Mouse (Mus musculus): ENCODE measurements at regions not wholly inside any gene's neighbourhood (a gene's known extent, or its start where the extent isn't known, plus 50 kb on each side); places are given as distances from the start of the nearest gene placed in this dataset.

DNA sequence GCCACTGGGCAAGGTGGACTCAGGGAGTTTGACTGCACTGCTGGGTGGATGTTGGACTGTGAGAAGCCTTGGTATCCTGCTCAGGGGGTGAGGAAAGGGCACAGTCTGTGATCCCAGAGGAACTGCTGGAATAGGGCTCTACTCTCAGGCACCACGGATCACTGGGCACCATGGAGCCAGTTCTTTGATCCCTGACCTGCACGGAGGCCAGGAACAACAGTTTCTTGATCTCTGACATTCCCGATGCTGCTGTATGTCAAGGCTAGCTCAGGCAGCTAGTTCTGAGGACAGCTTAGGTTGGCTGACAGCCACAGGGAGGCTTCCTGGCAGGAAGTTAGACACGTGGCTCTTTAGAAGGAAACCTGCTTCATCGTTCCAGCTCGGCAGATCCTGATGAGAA, 289.5 kb upstream of the Slit2 start:
- Histone ChIP-seq H3K36me3 (no peaks in the 10 kb centered on the region), H3K27me3 (no peaks in the 10 kb centered on the region), H3K9me3 (replicated peaks) (no peaks in the 10 kb centered on the region), H3K4me1 (no peaks in the 10 kb centered on the region), H3K9ac (no peak overlapping the region), H3K4me2 (no peak overlapping the region), H3K27ac (no peak overlapping the region), H3K4me3 (replicated peaks) (no peak overlapping the region)
- ATAC-seq (replicated peaks; ENCODE audit: low FRiP score): peak; percentile 79
- 24% methylated on average over 6 of the region's 6 CpGs for WGBS

DNA sequence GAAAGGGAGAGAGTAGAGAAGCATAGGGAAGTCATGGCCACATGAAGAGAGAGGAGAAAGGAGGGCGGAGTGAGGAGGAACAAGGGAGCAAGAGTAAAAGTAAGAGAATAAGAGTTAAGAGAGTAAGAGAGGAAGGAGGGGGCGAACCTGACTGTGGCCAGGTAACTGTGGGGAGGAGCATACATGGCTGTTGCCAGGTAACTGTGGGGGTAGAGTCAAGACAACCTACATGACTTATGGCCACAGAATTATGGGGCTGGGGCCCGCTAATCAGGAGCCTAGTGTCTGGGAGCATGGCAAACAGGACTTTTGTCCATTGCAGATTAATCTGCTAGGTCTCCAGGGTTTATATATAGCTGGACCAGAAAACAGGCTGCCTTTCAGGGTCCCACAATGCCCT, 289.0 kb upstream of the Slit2 start:
- Histone ChIP-seq H3K27me3 (no peaks in the 10 kb centered on the region), H3K27ac (no peak overlapping the region), H3K36me3 (no peaks in the 10 kb centered on the region), H3K4me1 (no peaks in the 10 kb centered on the region), H3K4me3 (replicated peaks) (no peak overlapping the region), H3K4me2 (no peak overlapping the region), H3K9me3 (replicated peaks) (no peaks in the 10 kb centered on the region), H3K9ac (no peak overlapping the region)
- 0 out of 2 replicates have a peak, but pooled peaks have one; percentile 9 for ATAC-seq (replicated peaks; ENCODE audit: low FRiP score)
- 90% methylated on average over 3 of the region's 3 CpGs for WGBS

DNA sequence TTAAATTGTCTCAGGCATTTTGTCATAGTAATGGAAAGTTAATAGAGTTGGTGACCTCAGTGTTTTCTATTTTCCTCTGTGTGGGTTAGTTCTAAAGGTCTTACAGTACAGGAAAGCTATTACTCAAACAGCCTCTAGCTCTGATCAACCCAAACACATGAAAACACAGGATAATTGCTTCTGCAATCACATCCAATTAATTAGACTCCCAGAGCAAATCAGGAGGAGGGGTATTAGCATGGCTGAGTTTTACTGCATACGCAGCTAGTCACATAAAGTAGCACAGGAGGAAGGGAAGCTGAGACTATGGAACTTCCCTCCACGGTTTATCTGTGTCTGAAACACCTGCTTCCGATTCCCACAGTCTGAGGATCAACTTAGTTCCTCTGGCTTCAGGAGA, 288.3 kb upstream of the Slit2 start:
- Histone ChIP-seq H3K4me3 (replicated peaks) (no peak overlapping the region), H3K27me3 (no peaks in the 10 kb centered on the region), H3K4me2 (no peak overlapping the region), H3K9ac (no peak overlapping the region), H3K36me3 (no peaks in the 10 kb centered on the region), H3K27ac (no peak overlapping the region), H3K9me3 (replicated peaks) (no peaks in the 10 kb centered on the region), H3K4me1 (no peaks in the 10 kb centered on the region)
- no peak for ATAC-seq (replicated peaks; ENCODE audit: low FRiP score)
- 73% methylated on average over 3 of the region's 3 CpGs for WGBS

- no peaks in the 10 kb centered on the region for H3K4me1 ChIP-seq
- no peaks in the 10 kb centered on the region for H3K36me3 ChIP-seq
- H3K4me3 ChIP-seq (replicated peaks): no peak overlapping the region
- H3K9ac ChIP-seq: no peak overlapping the region
- ATAC-seq (replicated peaks; ENCODE audit: low FRiP score): no peak
- H3K27me3 ChIP-seq: no peaks in the 10 kb centered on the region
- H3K4me2 ChIP-seq: no peak overlapping the region
- H3K9me3 ChIP-seq (replicated peaks): no peaks in the 10 kb centered on the region
- H3K27ac ChIP-seq: no peak overlapping the region
These were observed 271.4 kb upstream of the Slit2 start for GRCm38 (mm10) chr5:47711553-47711952.

GRCm38 (mm10) chr5:47714333-47714732, 268.6 kb upstream of the Slit2 start:
- H3K4me1 ChIP-seq: no peaks in the 10 kb centered on the region
- ATAC-seq (replicated peaks; ENCODE audit: low FRiP score): no peak
- H3K4me3 ChIP-seq (replicated peaks): no peak overlapping the region
- no peaks in the 10 kb centered on the region for H3K9me3 ChIP-seq (replicated peaks)
- H3K9ac ChIP-seq: no peak overlapping the region
- 78% methylated on average over 5 of the region's 5 CpGs for WGBS
- H3K27me3 ChIP-seq: no peaks in the 10 kb centered on the region
- no peaks in the 10 kb centered on the region for H3K36me3 ChIP-seq
- no peak overlapping the region for H3K27ac ChIP-seq
- no peak overlapping the region for H3K4me2 ChIP-seq

- Histone ChIP-seq H3K27ac (no peak overlapping the region), H3K27me3 (no peaks in the 10 kb centered on the region), H3K36me3 (no peaks in the 10 kb centered on the region), H3K9ac (no peak overlapping the region), H3K4me2 (no peak overlapping the region), H3K4me3 (replicated peaks) (no peak overlapping the region), H3K9me3 (replicated peaks) (no peaks in the 10 kb centered on the region), H3K4me1 (no peaks in the 10 kb centered on the region)
- WGBS: 87% methylated on average over 2 of the region's 2 CpGs
- ATAC-seq (replicated peaks; ENCODE audit: low FRiP score): no peak
These were observed 258.0 kb upstream of the Slit2 start for GRCm38 (mm10) chr5:47724911-47725310.

DNA sequence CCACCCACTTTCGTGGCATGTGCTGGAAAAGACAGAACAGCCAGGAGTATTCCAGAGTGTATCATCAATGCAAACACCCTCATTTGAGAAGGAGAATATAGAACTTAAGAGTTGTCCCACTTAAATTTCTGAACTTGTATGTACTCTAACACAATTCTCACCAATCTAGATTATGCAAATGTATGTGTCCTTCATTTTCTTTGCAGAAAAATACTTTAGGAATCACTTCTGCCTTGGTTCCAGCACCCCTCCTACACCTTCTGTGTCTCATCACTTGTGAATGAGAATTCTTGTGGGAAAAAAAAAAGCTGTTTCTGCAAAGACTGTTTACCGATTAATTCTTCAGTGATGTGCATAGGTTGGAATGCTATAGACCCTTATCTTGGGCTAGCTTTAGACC, 240.2 kb upstream of the Slit2 start:
- no peak for ATAC-seq (replicated peaks; ENCODE audit: low FRiP score)
- Histone ChIP-seq H3K9ac (no peak overlapping the region), H3K27ac (no peak overlapping the region), H3K9me3 (replicated peaks) (no peaks in the 10 kb centered on the region), H3K36me3 (no peaks in the 10 kb centered on the region), H3K4me1 (no peaks in the 10 kb centered on the region), H3K4me3 (replicated peaks) (no peak overlapping the region), H3K27me3 (no peaks in the 10 kb centered on the region), H3K4me2 (no peak overlapping the region)
- 83% methylated on average over 2 of the region's 2 CpGs for WGBS

DNA sequence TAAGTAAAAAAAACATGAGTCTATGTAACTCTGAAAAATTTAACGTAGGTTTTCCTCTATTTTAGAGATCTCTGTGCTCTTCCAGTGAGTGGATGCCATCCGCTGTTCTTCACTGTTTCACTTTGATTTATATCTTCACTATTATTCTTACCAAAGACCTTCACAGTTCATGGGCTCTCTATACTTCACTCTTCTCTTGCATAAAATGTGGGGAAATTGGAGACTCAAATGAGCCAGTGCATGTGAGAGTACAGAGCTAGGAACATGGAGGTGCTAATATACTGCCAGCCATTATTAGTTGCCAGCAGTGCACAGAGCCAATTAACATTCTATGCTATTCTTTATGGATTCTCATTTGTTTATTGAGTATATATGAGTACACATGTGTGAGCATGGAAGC, 237.8 kb upstream of the Slit2 start:
- Histone ChIP-seq H3K9me3 (replicated peaks) (no peaks in the 10 kb centered on the region), H3K4me2 (no peak overlapping the region), H3K36me3 (no peaks in the 10 kb centered on the region), H3K9ac (no peak overlapping the region), H3K27ac (no peak overlapping the region), H3K4me3 (replicated peaks) (no peak overlapping the region), H3K4me1 (no peaks in the 10 kb centered on the region), H3K27me3 (no peaks in the 10 kb centered on the region)
- ATAC-seq (replicated peaks; ENCODE audit: low FRiP score): peak; percentile 58; the same call in 1 of the 2 replicates
- 45% methylated on average over 2 of the region's 2 CpGs for WGBS

GRCm38 (mm10) chr5:47751907-47752306, 231.0 kb upstream of the Slit2 start:
- Histone ChIP-seq H3K4me3 (replicated peaks) (no peak overlapping the region), H3K27me3 (no peaks in the 10 kb centered on the region), H3K27ac (no peak overlapping the region), H3K4me2 (no peak overlapping the region), H3K9ac (no peak overlapping the region), H3K9me3 (replicated peaks) (no peaks in the 10 kb centered on the region), H3K36me3 (no peaks in the 10 kb centered on the region), H3K4me1 (no peaks in the 10 kb centered on the region)
- ATAC-seq (replicated peaks; ENCODE audit: low FRiP score): no peak
- 73% methylated on average over 2 of the region's 2 CpGs for WGBS

DNA sequence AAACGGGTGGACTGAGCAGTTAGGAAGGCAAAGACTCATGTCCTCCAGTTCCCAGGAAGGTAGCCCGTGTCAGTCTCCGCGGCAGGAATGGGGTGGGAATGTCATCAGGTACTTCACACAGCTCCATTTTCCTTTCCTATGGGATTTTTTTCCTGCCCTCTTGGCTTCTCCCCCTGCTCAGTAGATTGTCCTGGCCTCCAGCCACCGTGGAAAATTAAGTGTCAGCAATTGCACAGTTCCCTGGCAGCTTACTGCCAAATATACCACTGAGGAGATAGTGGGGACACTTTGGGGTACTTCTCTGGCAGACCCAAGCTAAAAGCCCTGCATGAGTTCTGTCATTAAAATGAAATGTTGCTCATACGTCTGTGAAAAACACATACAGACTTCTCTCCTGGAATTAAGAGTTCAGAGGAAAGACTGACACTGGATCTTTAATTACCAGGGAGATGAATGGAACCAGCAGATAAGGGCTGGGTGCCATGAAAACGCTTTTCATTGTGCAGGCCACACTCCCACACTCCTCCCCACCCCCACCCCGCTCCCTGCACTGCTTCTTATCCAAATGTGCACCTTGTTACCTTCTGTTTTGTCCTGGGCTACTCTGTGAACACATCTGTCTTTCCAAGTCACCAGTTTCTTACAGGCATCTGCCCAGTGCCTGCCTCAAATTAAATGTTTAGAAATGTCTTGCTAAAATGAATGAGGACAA, 210.1 kb upstream of the Slit2 start:
- H3K27ac ChIP-seq: no peak overlapping the region
- no peaks in the 10 kb centered on the region for H3K9me3 ChIP-seq (replicated peaks)
- no peaks in the 10 kb centered on the region for H3K36me3 ChIP-seq
- no peak overlapping the region for H3K4me3 ChIP-seq (replicated peaks)
- no peaks in the 10 kb centered on the region for H3K27me3 ChIP-seq
- no peak overlapping the region for H3K4me2 ChIP-seq
- ATAC-seq (replicated peaks; ENCODE audit: low FRiP score): no peak
- no peaks in the 10 kb centered on the region for H3K4me1 ChIP-seq
- WGBS: 54% methylated on average over 8 of the region's 8 CpGs
- H3K9ac ChIP-seq: no peak overlapping the region

- H3K36me3 ChIP-seq: no peaks in the 10 kb centered on the region
- WGBS: 69% methylated on average over 3 of the region's 3 CpGs
- no peak overlapping the region for H3K27ac ChIP-seq
- no peak overlapping the region for H3K9ac ChIP-seq
- no peaks in the 10 kb centered on the region for H3K4me1 ChIP-seq
- no peak for ATAC-seq (replicated peaks; ENCODE audit: low FRiP score)
- no peaks in the 10 kb centered on the region for H3K27me3 ChIP-seq
- no peak overlapping the region for H3K4me3 ChIP-seq (replicated peaks)
- no peaks in the 10 kb centered on the region for H3K9me3 ChIP-seq (replicated peaks)
- no peak overlapping the region for H3K4me2 ChIP-seq
These were observed 209.6 kb upstream of the Slit2 start for GRCm38 (mm10) chr5:47773354-47773743.

GRCm38 (mm10) chr5:47780861-47781260, 202.1 kb upstream of the Slit2 start:
- ATAC-seq (replicated peaks; ENCODE audit: low FRiP score): no peak
- Histone ChIP-seq H3K27me3 (no peaks in the 10 kb centered on the region), H3K9ac (no peak overlapping the region), H3K4me2 (no peak overlapping the region), H3K27ac (no peak overlapping the region), H3K4me1 (no peaks in the 10 kb centered on the region), H3K4me3 (replicated peaks) (no peak overlapping the region), H3K36me3 (no peaks in the 10 kb centered on the region), H3K9me3 (replicated peaks) (no peaks in the 10 kb centered on the region)
- WGBS: 85% methylated on average over 2 of the region's 2 CpGs

GRCm38 (mm10) chr5:47781608-47782007, 201.3 kb upstream of the Slit2 start:
- Histone ChIP-seq H3K4me1 (no peaks in the 10 kb centered on the region), H3K27me3 (no peaks in the 10 kb centered on the region), H3K36me3 (no peaks in the 10 kb centered on the region), H3K9me3 (replicated peaks) (no peaks in the 10 kb centered on the region), H3K27ac (no peak overlapping the region), H3K4me3 (replicated peaks) (no peak overlapping the region), H3K9ac (no peak overlapping the region), H3K4me2 (no peak overlapping the region)
- no peak for ATAC-seq (replicated peaks; ENCODE audit: low FRiP score)
- WGBS: 80% methylated on average over 5 of the region's 5 CpGs
